Mouse (Mus musculus): ENCODE results near the gene Smim15. TPM values are rescaled to one million over a fixed set of nuclear protein-coding genes. Genes with fewer than 3 reads are reported as not detected.

Gene Smim15
- polyA plus RNA-seq, 1 experiment from 2014 or later = 66.2 TPM

- no peaks in the 10 kb centered on the region for H3K9me3 ChIP-seq (ENCODE audit: control insufficient read depth, low read length)
- H3K27ac ChIP-seq (ENCODE audit: low read depth, low read length) = no peak overlapping the region
- H3K4me2 ChIP-seq (replicated peaks; ENCODE audit: low read depth, low read length) = no peak overlapping the region
- ATAC-seq (ENCODE audit: low FRiP score) (no peak), DNase-seq (ENCODE audit: low spot score) (no peak)
- no peaks in the 10 kb centered on the region for H3K36me3 ChIP-seq (ENCODE audit: control insufficient read depth, insufficient read depth, low read length)
- 85% methylated on average over 4 of the region's 4 CpGs for WGBS
- H3K4me1 ChIP-seq (replicated peaks; ENCODE audit: control insufficient read depth, insufficient read depth, low read length) = no peaks in the 10 kb centered on the region; the same call in 1 of the 2 replicates
- no peaks in the 10 kb centered on the region for H3K27me3 ChIP-seq (ENCODE audit: control insufficient read depth, insufficient read depth, low read length)
- no peak overlapping the region for H3K9ac ChIP-seq (ENCODE audit: low read depth, low read length)
- H3K4me3 ChIP-seq (ENCODE audit: low read depth, low read length) = no peak overlapping the region
Measured at GRCm38 (mm10) chr13:108069151-108069550, 24.9 kb downstream of the Smim15 start.

GRCm38 (mm10) chr13:108070171-108070570 is 25.9 kb downstream of the Smim15 start:
- Histone ChIP-seq H3K27me3 (ENCODE audit: control insufficient read depth, insufficient read depth, low read length) (no peaks in the 10 kb centered on the region), H3K4me1 (replicated peaks; ENCODE audit: control insufficient read depth, insufficient read depth, low read length) (no peaks in the 10 kb centered on the region), H3K9me3 (ENCODE audit: control insufficient read depth, low read length) (no peaks in the 10 kb centered on the region), H3K4me2 (replicated peaks; ENCODE audit: low read depth, low read length) (no peak overlapping the region), H3K4me3 (ENCODE audit: low read depth, low read length) (no peak overlapping the region), H3K36me3 (ENCODE audit: control insufficient read depth, insufficient read depth, low read length) (no peaks in the 10 kb centered on the region), H3K27ac (ENCODE audit: low read depth, low read length) (no peak overlapping the region), H3K9ac (ENCODE audit: low read depth, low read length) (no peak overlapping the region)
- ATAC-seq (ENCODE audit: low FRiP score) (no peak), DNase-seq (ENCODE audit: low spot score) (no peak)
- 95% methylated on average over 10 of the region's 10 CpGs for WGBS

DNA sequence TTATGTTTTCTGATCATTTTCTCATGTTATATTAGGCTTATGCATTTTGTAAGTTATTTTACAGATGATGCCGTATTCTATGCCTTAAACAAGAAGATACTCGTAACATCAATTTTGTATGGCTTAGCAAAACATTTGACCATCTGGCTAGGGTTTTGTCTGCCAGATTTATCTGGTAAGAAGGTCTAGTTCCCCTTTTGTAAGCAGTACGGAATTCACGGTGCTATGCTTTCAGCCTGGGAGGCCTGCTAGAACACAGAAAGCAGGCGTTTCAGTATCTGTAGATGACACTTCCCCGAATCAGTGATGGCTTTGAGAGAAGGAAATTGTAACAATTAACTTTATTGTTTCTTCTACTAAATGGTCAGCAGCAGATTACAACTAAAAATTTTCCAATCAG is 33.2 kb downstream of the Smim15 start:
- no peaks in the 10 kb centered on the region for H3K4me1 ChIP-seq (replicated peaks; ENCODE audit: control insufficient read depth, insufficient read depth, low read length)
- DNase-seq (ENCODE audit: low spot score) = no peak
- H3K4me3 ChIP-seq (ENCODE audit: low read depth, low read length) = no peak overlapping the region
- no peak overlapping the region for H3K4me2 ChIP-seq (replicated peaks; ENCODE audit: low read depth, low read length)
- no peaks in the 10 kb centered on the region for H3K36me3 ChIP-seq (ENCODE audit: control insufficient read depth, insufficient read depth, low read length)
- H3K27ac ChIP-seq (ENCODE audit: low read depth, low read length) = no peak overlapping the region
- H3K9me3 ChIP-seq (ENCODE audit: control insufficient read depth, low read length) = no peaks in the 10 kb centered on the region
- no peak overlapping the region for H3K9ac ChIP-seq (ENCODE audit: low read depth, low read length)
- H3K27me3 ChIP-seq (ENCODE audit: control insufficient read depth, insufficient read depth, low read length) = no peaks in the 10 kb centered on the region
- ATAC-seq (ENCODE audit: low FRiP score) = no peak
- 91% methylated on average over 6 of the region's 6 CpGs for WGBS

GRCm38 (mm10) chr13:108077901-108078300 is 33.7 kb downstream of the Smim15 start:
- Histone ChIP-seq H3K27ac (ENCODE audit: low read depth, low read length) (no peak overlapping the region), H3K4me2 (replicated peaks; ENCODE audit: low read depth, low read length) (no peak overlapping the region), H3K4me3 (ENCODE audit: low read depth, low read length) (no peak overlapping the region), H3K9me3 (ENCODE audit: control insufficient read depth, low read length) (no peaks in the 10 kb centered on the region), H3K27me3 (ENCODE audit: control insufficient read depth, insufficient read depth, low read length) (no peaks in the 10 kb centered on the region), H3K9ac (ENCODE audit: low read depth, low read length) (no peak overlapping the region), H3K36me3 (ENCODE audit: control insufficient read depth, insufficient read depth, low read length) (no peaks in the 10 kb centered on the region), H3K4me1 (replicated peaks; ENCODE audit: control insufficient read depth, insufficient read depth, low read length) (no peaks in the 10 kb centered on the region)
- ATAC-seq (ENCODE audit: low FRiP score) = no peak
- 91% methylated on average over 4 of the region's 4 CpGs for WGBS
- no peak for DNase-seq (ENCODE audit: low spot score)

DNA sequence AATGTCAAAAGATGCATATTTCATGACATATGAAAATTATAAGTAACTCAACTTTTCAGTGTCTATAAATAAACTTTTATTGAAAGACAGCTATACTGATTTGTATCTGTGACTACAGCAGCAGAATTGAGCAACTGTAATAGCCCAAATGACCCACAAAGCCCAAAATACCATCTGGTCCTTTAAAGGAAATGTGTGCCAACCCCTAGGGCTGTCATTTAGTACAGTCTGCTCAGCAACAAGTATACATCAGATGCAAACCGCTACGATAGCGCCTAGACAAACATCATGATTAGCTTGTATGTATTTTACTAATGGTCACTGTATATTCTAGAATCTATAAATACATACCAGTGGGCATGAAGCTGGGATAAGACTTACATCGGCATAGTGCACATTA is 39.8 kb downstream of the Smim15 start:
- Histone ChIP-seq H3K9ac (ENCODE audit: low read depth, low read length) (no peak overlapping the region), H3K4me1 (replicated peaks; ENCODE audit: control insufficient read depth, insufficient read depth, low read length) (no peaks in the 10 kb centered on the region), H3K27me3 (ENCODE audit: control insufficient read depth, insufficient read depth, low read length) (no peaks in the 10 kb centered on the region), H3K36me3 (ENCODE audit: control insufficient read depth, insufficient read depth, low read length) (no peaks in the 10 kb centered on the region), H3K4me3 (ENCODE audit: low read depth, low read length) (no peak overlapping the region), H3K27ac (ENCODE audit: low read depth, low read length) (no peak overlapping the region), H3K9me3 (ENCODE audit: control insufficient read depth, low read length) (no peaks in the 10 kb centered on the region), H3K4me2 (replicated peaks; ENCODE audit: low read depth, low read length) (no peak overlapping the region)
- ATAC-seq (ENCODE audit: low FRiP score) (no peak), DNase-seq (ENCODE audit: low spot score) (no peak)
- 98% methylated on average over 4 of the region's 4 CpGs for WGBS

- ATAC-seq (ENCODE audit: low FRiP score) = no peak
- Histone ChIP-seq H3K27me3 (ENCODE audit: control insufficient read depth, insufficient read depth, low read length) (no peaks in the 10 kb centered on the region), H3K4me1 (replicated peaks; ENCODE audit: control insufficient read depth, insufficient read depth, low read length) (no peaks in the 10 kb centered on the region), H3K4me3 (ENCODE audit: low read depth, low read length) (no peak overlapping the region), H3K9ac (ENCODE audit: low read depth, low read length) (no peak overlapping the region), H3K36me3 (ENCODE audit: control insufficient read depth, insufficient read depth, low read length) (no peaks in the 10 kb centered on the region), H3K9me3 (ENCODE audit: control insufficient read depth, low read length) (no peaks in the 10 kb centered on the region), H3K27ac (ENCODE audit: low read depth, low read length) (no peak overlapping the region), H3K4me2 (replicated peaks; ENCODE audit: low read depth, low read length) (no peak overlapping the region)
- no peak for DNase-seq (ENCODE audit: low spot score)
- 83% methylated on average over 5 of the region's 5 CpGs for WGBS
Measured at GRCm38 (mm10) chr13:108086036-108086435, 41.8 kb downstream of the Smim15 start.

DNA sequence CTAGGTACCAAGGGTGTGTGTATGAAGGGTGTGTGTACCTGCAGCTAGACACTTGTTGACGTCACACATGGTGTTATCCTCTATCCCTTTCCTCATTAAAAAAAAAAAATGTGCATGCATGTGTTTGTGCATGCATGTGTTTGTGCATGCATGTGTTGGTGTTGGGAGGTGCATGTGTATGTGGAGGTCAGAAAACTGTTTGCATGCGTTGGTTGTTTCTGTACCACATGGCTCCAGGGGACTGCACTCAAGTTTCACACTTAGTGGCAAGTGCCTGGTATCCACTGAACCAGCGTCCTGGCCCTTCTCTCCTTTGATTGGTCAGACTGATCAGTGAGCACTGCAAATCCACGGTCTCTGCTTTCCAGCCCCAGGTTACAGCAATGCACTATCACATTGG is 42.5 kb downstream of the Smim15 start:
- Histone ChIP-seq H3K36me3 (ENCODE audit: control insufficient read depth, insufficient read depth, low read length) (no peaks in the 10 kb centered on the region), H3K4me3 (ENCODE audit: low read depth, low read length) (no peak overlapping the region), H3K27me3 (ENCODE audit: control insufficient read depth, insufficient read depth, low read length) (no peaks in the 10 kb centered on the region), H3K4me2 (replicated peaks; ENCODE audit: low read depth, low read length) (no peak overlapping the region), H3K9ac (ENCODE audit: low read depth, low read length) (no peak overlapping the region), H3K9me3 (ENCODE audit: control insufficient read depth, low read length) (no peaks in the 10 kb centered on the region), H3K27ac (ENCODE audit: low read depth, low read length) (no peak overlapping the region), H3K4me1 (replicated peaks; ENCODE audit: control insufficient read depth, insufficient read depth, low read length) (no peaks in the 10 kb centered on the region)
- 73% methylated on average over 4 of the region's 4 CpGs for WGBS
- DNase-seq (ENCODE audit: low spot score) = no peak
- ATAC-seq (ENCODE audit: low FRiP score) = no peak

GRCm38 (mm10) chr13:108092290-108092689 is 48.0 kb downstream of the Smim15 start:
- Histone ChIP-seq H3K27me3 (ENCODE audit: control insufficient read depth, insufficient read depth, low read length) (no peaks in the 10 kb centered on the region), H3K27ac (ENCODE audit: low read depth, low read length) (no peak overlapping the region), H3K9ac (ENCODE audit: low read depth, low read length) (no peak overlapping the region), H3K4me1 (replicated peaks; ENCODE audit: control insufficient read depth, insufficient read depth, low read length) (no peaks in the 10 kb centered on the region), H3K9me3 (ENCODE audit: control insufficient read depth, low read length) (no peaks in the 10 kb centered on the region), H3K4me2 (replicated peaks; ENCODE audit: low read depth, low read length) (no peak overlapping the region), H3K4me3 (ENCODE audit: low read depth, low read length) (no peak overlapping the region), H3K36me3 (ENCODE audit: control insufficient read depth, insufficient read depth, low read length) (no peaks in the 10 kb centered on the region)
- DNase-seq (ENCODE audit: low spot score) (no peak), ATAC-seq (ENCODE audit: low FRiP score) (no peak)
- 82% methylated on average over 7 of the region's 7 CpGs for WGBS

- Histone ChIP-seq H3K4me1 (replicated peaks; ENCODE audit: control insufficient read depth, insufficient read depth, low read length) (no peaks in the 10 kb centered on the region), H3K36me3 (ENCODE audit: control insufficient read depth, insufficient read depth, low read length) (no peaks in the 10 kb centered on the region), H3K27me3 (ENCODE audit: control insufficient read depth, insufficient read depth, low read length) (no peaks in the 10 kb centered on the region), H3K4me3 (ENCODE audit: low read depth, low read length) (no peak overlapping the region), H3K9ac (ENCODE audit: low read depth, low read length) (no peak overlapping the region), H3K27ac (ENCODE audit: low read depth, low read length) (no peak overlapping the region), H3K4me2 (replicated peaks; ENCODE audit: low read depth, low read length) (no peak overlapping the region), H3K9me3 (ENCODE audit: control insufficient read depth, low read length) (no peaks in the 10 kb centered on the region)
- ATAC-seq (ENCODE audit: low FRiP score) (no peak), DNase-seq (ENCODE audit: low spot score) (no peak)
- WGBS = 95% methylated on average over 5 of the region's 5 CpGs
Measured at GRCm38 (mm10) chr13:108094681-108095080, 50.4 kb downstream of the Smim15 start.

All from hindbrain, embryonic 11.5 days (tissue).